Mouse (Mus musculus): ENCODE results near the gene Ppm1a. TPM values are rescaled to one million over a fixed set of nuclear protein-coding genes. Genes with fewer than 3 reads are reported as not detected.
"Not testable (repeated sequence)": the region's sequence is repeated elsewhere in the genome, so short reads cannot be mapped to it uniquely, and the experiment has no call there.

Ppm1a gene
- polyA plus RNA-seq, 1 experiment from 2014 or later: 109 TPM

- no peaks in the 10 kb centered on the region for H3K36me3 ChIP-seq (replicated peaks; ENCODE audit: control insufficient read depth, insufficient read depth)
- DNase-seq (ENCODE audit: low spot score) (no peak), ATAC-seq (ENCODE audit: low FRiP score) (no peak)
- WGBS: 98% methylated on average over 2 of the region's 2 CpGs
- no peak overlapping the region for H3K27ac ChIP-seq
- H3K4me2 ChIP-seq (replicated peaks): no peak overlapping the region
- H3K4me1 ChIP-seq (replicated peaks; ENCODE audit: control insufficient read depth, insufficient read depth, low read length): no peaks in the 10 kb centered on the region; the same call in 1 of the 2 replicates
- no peaks in the 10 kb centered on the region for H3K9me3 ChIP-seq (ENCODE audit: control insufficient read depth, low read length)
- no peaks in the 10 kb centered on the region for H3K27me3 ChIP-seq (ENCODE audit: control insufficient read depth, insufficient read depth, low read length)
- no peak overlapping the region for H3K4me3 ChIP-seq (replicated peaks; ENCODE audit: low read length)
- no peak overlapping the region for H3K9ac ChIP-seq
Measured at GRCm38 (mm10) chr12:72771153-72771552, 13.9 kb downstream of the Ppm1a start.

- Histone ChIP-seq H3K9ac (no peak overlapping the region), H3K4me3 (replicated peaks; ENCODE audit: low read length) (no peak overlapping the region), H3K27me3 (ENCODE audit: control insufficient read depth, insufficient read depth, low read length) (no peaks in the 10 kb centered on the region), H3K27ac (no peak overlapping the region), H3K36me3 (replicated peaks; ENCODE audit: control insufficient read depth, insufficient read depth) (no peaks in the 10 kb centered on the region), H3K4me2 (replicated peaks) (no peak overlapping the region), H3K9me3 (ENCODE audit: control insufficient read depth, low read length) (no peaks in the 10 kb centered on the region), H3K4me1 (replicated peaks; ENCODE audit: control insufficient read depth, insufficient read depth, low read length) (no peaks in the 10 kb centered on the region; the same call in 1 of the 2 replicates)
- 89% methylated on average over 3 of the region's 3 CpGs for WGBS
- ATAC-seq (ENCODE audit: low FRiP score) (no peak), DNase-seq (ENCODE audit: low spot score) (no peak)
Measured at GRCm38 (mm10) chr12:72771711-72772110, 14.5 kb downstream of the Ppm1a start.

DNA sequence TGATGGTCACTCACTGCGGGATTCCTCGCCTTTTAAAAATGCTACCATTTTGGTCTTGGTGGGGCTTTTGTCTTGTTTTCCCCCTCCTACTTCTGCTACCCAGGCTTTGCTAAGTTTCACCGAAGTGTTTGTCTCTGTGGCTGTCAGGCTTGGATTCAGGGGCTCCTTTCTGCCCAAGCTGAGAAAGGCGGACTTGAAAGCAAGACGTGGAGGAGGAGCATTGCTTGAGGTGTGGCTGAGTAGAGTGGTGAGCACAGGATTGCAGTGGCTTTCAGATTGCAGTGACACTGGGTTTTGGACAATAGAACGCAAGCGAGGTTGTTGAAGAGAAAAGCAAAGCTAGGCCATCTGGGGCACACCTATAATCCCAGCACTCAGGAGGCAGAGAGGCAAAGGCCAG is 16.7 kb downstream of the Ppm1a start:
- Histone ChIP-seq H3K27ac (no peak overlapping the region), H3K9me3 (ENCODE audit: control insufficient read depth, low read length) (no peaks in the 10 kb centered on the region), H3K4me3 (replicated peaks; ENCODE audit: low read length) (no peak overlapping the region), H3K9ac (no peak overlapping the region), H3K4me2 (replicated peaks) (no peak overlapping the region), H3K36me3 (replicated peaks; ENCODE audit: control insufficient read depth, insufficient read depth) (no peaks in the 10 kb centered on the region), H3K4me1 (replicated peaks; ENCODE audit: control insufficient read depth, insufficient read depth, low read length) (no peaks in the 10 kb centered on the region; the same call in 1 of the 2 replicates), H3K27me3 (ENCODE audit: control insufficient read depth, insufficient read depth, low read length) (no peaks in the 10 kb centered on the region)
- WGBS: 64% methylated on average over 7 of the region's 7 CpGs
- DNase-seq (ENCODE audit: low spot score) (no peak), ATAC-seq (ENCODE audit: low FRiP score) (no peak)

GRCm38 (mm10) chr12:72777244-72777643 is 20.0 kb downstream of the Ppm1a start:
- Histone ChIP-seq H3K4me1 (replicated peaks; ENCODE audit: control insufficient read depth, insufficient read depth, low read length) (no peaks in the 10 kb centered on the region), H3K27me3 (ENCODE audit: control insufficient read depth, insufficient read depth, low read length) (no peaks in the 10 kb centered on the region), H3K9me3 (ENCODE audit: control insufficient read depth, low read length) (no peaks in the 10 kb centered on the region), H3K4me2 (replicated peaks) (no peak overlapping the region), H3K36me3 (replicated peaks; ENCODE audit: control insufficient read depth, insufficient read depth) (no peaks in the 10 kb centered on the region), H3K27ac (no peak overlapping the region), H3K9ac (no peak overlapping the region), H3K4me3 (replicated peaks; ENCODE audit: low read length) (no peak overlapping the region)
- no peak for DNase-seq (ENCODE audit: low spot score)
- no peak for ATAC-seq (ENCODE audit: low FRiP score)
- WGBS: 88% methylated on average over 4 of the region's 4 CpGs

DNA sequence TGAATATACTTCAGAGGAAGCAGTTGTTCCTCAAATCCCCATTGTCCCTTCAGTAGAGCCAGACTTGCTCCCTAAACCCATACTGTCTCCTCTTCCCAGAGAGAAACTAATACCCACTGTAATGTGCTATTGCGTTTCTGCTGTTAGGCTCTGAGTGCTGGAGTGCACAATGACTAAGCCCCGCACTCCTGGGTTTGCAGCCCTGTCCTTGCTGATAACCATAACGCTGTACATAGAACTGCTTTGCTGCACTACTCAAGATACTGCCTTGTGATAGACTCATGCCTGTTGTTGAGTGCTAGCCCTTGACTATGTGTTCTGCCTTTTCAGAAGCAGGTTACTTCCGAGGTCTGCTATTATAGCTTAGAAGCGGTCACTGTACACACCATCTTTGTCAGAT is 22.9 kb downstream of the Ppm1a start:
- no peak for ATAC-seq (ENCODE audit: low FRiP score)
- H3K36me3 ChIP-seq (replicated peaks; ENCODE audit: control insufficient read depth, insufficient read depth): peaks cover 20% of the 10 kb centered on the region
- no peak overlapping the region for H3K9ac ChIP-seq
- no peaks in the 10 kb centered on the region for H3K27me3 ChIP-seq (ENCODE audit: control insufficient read depth, insufficient read depth, low read length)
- H3K4me1 ChIP-seq (replicated peaks; ENCODE audit: control insufficient read depth, insufficient read depth, low read length): no peaks in the 10 kb centered on the region
- DNase-seq (ENCODE audit: low spot score): no peak
- no peak overlapping the region for H3K4me2 ChIP-seq (replicated peaks)
- 94% methylated on average over 5 of the region's 5 CpGs for WGBS
- no peaks in the 10 kb centered on the region for H3K9me3 ChIP-seq (ENCODE audit: control insufficient read depth, low read length)
- H3K27ac ChIP-seq: no peak overlapping the region
- no peak overlapping the region for H3K4me3 ChIP-seq (replicated peaks; ENCODE audit: low read length)

- 95% methylated on average over 4 of the region's 4 CpGs for whole genome bisulfite sequencing
- not testable (repeated sequence) for H3K4me1 ChIP-seq (replicated peaks; ENCODE audit: control insufficient read depth, insufficient read depth, low read length); H3K27me3 ChIP-seq (ENCODE audit: control insufficient read depth, insufficient read depth, low read length); ATAC-seq (ENCODE audit: low FRiP score); H3K9me3 ChIP-seq (ENCODE audit: control insufficient read depth, low read length); H3K27ac ChIP-seq; H3K4me3 ChIP-seq (replicated peaks; ENCODE audit: low read length); H3K4me2 ChIP-seq (replicated peaks); H3K9ac ChIP-seq; DNase-seq (ENCODE audit: low spot score)
- H3K36me3 ChIP-seq (replicated peaks; ENCODE audit: control insufficient read depth, insufficient read depth): peaks cover 36% of the 10 kb centered on the region
Measured at GRCm38 (mm10) chr12:72782786-72783185, 25.5 kb downstream of the Ppm1a start.

DNA sequence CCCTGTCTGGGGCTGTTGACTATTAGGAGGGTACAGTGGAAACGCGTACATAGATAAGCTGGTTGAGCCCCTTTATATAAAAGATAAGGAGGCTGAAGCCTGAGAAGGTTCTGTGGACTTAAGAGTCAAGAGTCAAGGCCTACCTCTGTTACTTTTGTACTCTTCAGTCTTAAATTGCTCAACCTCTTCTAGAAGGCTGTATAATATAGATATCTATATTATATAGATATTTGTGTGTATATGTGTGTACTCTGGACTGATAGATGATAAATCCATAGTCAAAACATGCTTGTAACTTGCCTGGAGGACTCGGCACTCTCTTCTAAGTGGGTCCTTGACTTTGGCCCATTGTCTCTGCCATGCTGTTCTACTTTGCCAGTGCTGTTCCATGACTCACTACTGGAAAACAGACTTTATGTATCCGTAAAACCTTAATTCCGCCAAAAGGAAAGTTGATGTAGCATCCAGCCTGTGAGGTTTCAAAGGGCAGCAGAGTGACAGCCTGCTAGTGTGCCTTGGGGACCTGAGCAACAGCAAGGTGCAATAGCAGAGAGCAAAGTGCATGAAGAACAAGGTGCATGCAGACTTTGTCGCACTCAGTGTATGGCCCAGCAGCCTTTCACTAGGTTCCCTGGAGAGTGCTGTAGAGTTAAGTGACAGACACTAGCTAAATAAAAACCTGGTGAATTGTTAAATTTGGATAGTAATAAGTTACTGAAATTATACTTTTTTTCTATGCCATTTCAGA is 28.1 kb downstream of the Ppm1a start:
- no peak for ATAC-seq (ENCODE audit: low FRiP score)
- no peaks in the 10 kb centered on the region for H3K4me1 ChIP-seq (replicated peaks; ENCODE audit: control insufficient read depth, insufficient read depth, low read length)
- H3K4me3 ChIP-seq (replicated peaks; ENCODE audit: low read length): no peak overlapping the region
- H3K27ac ChIP-seq: no peak overlapping the region
- peaks cover 36% of the 10 kb centered on the region for H3K36me3 ChIP-seq (replicated peaks; ENCODE audit: control insufficient read depth, insufficient read depth)
- no peaks in the 10 kb centered on the region for H3K9me3 ChIP-seq (ENCODE audit: control insufficient read depth, low read length)
- no peak for DNase-seq (ENCODE audit: low spot score)
- no peak overlapping the region for H3K4me2 ChIP-seq (replicated peaks)
- 96% methylated on average over 6 of the region's 6 CpGs for WGBS
- H3K27me3 ChIP-seq (ENCODE audit: control insufficient read depth, insufficient read depth, low read length): no peaks in the 10 kb centered on the region
- no peak overlapping the region for H3K9ac ChIP-seq

- Histone ChIP-seq H3K9ac (no peak overlapping the region), H3K4me3 (replicated peaks; ENCODE audit: low read length) (no peak overlapping the region), H3K36me3 (replicated peaks; ENCODE audit: control insufficient read depth, insufficient read depth) (peaks cover 40% of the 10 kb centered on the region), H3K9me3 (ENCODE audit: control insufficient read depth, low read length) (no peaks in the 10 kb centered on the region), H3K4me1 (replicated peaks; ENCODE audit: control insufficient read depth, insufficient read depth, low read length) (no peaks in the 10 kb centered on the region), H3K27ac (no peak overlapping the region), H3K27me3 (ENCODE audit: control insufficient read depth, insufficient read depth, low read length) (no peaks in the 10 kb centered on the region), H3K4me2 (replicated peaks) (no peak overlapping the region)
- 89% methylated on average over 5 of the region's 5 CpGs for WGBS
- DNase-seq (ENCODE audit: low spot score): no peak
- no peak for ATAC-seq (ENCODE audit: low FRiP score)
Measured at GRCm38 (mm10) chr12:72786551-72786950, 29.3 kb downstream of the Ppm1a start.

DNA sequence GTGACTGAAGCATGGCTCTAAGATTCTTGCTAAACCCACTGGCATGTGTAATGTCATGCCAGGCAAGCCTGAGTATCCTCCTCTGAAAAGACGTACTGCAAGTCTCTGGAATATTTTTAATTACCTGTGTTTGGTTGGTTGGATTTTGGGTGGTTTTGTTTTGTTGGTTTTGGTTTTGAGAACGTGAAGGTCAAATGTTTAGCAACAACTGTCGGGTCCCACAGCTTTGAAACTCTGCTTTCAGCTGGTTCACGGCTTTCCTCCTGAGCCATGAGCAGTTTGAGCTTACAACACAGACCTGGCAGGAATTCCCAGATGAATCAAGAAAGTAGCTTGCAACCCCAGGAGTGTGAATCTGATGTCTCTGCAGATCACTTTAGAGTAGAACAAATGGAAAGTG is 29.7 kb downstream of the Ppm1a start:
- Histone ChIP-seq H3K4me3 (replicated peaks; ENCODE audit: low read length) (no peak overlapping the region), H3K4me2 (replicated peaks) (no peak overlapping the region), H3K4me1 (replicated peaks; ENCODE audit: control insufficient read depth, insufficient read depth, low read length) (no peaks in the 10 kb centered on the region), H3K9ac (no peak overlapping the region), H3K27ac (no peak overlapping the region), H3K27me3 (ENCODE audit: control insufficient read depth, insufficient read depth, low read length) (no peaks in the 10 kb centered on the region), H3K9me3 (ENCODE audit: control insufficient read depth, low read length) (no peaks in the 10 kb centered on the region), H3K36me3 (replicated peaks; ENCODE audit: control insufficient read depth, insufficient read depth) (peaks cover 42% of the 10 kb centered on the region)
- ATAC-seq (ENCODE audit: low FRiP score) (no peak), DNase-seq (ENCODE audit: low spot score) (no peak)
- 91% methylated on average over 4 of the region's 4 CpGs for WGBS

DNA sequence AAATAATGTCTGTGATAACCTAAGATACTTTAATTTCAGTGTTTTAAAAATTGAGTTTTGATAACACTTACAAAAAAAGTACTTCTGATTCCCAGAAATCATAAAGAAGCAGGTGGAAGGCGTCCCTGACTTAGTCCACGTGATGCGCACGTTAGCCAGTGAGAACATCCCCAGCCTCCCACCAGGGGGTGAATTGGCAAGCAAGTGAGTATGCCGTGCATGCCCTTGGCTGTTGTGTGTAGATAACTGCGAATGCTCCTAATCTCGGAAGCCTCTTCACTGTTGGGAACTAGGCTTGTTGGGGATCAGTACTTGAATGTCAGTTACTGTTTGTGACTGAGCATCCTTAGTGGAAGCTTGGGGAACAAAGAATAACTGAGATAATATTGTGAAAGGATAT is 33.3 kb downstream of the Ppm1a start:
- Histone ChIP-seq H3K27me3 (ENCODE audit: control insufficient read depth, insufficient read depth, low read length) (no peaks in the 10 kb centered on the region), H3K4me2 (replicated peaks) (no peak overlapping the region), H3K9ac (no peak overlapping the region), H3K36me3 (replicated peaks; ENCODE audit: control insufficient read depth, insufficient read depth) (peaks cover 53% of the 10 kb centered on the region), H3K4me3 (replicated peaks; ENCODE audit: low read length) (no peak overlapping the region), H3K27ac (no peak overlapping the region), H3K4me1 (replicated peaks; ENCODE audit: control insufficient read depth, insufficient read depth, low read length) (no peaks in the 10 kb centered on the region), H3K9me3 (ENCODE audit: control insufficient read depth, low read length) (no peaks in the 10 kb centered on the region)
- 49% methylated on average over 7 of the region's 7 CpGs for WGBS
- DNase-seq (ENCODE audit: low spot score) (peak; percentile 30), ATAC-seq (ENCODE audit: low FRiP score) (no peak)
